Mouse (Mus musculus) bone marrow, adult 2 months (tissue): ENCODE results near the gene Lpar1.

ENCODE experiments used
- CTCF ChIP-seq: fragments of 200-500 bp; IDR thresholded peaks from 2 replicates; pipeline ENCODE4 v1.5.1; 2011; ENCODE audit warnings: low read length, control low read depth; ENCODE audit not compliant: control insufficient read depth, insufficient read depth
- POLR2A ChIP-seq: fragments of 200-500 bp; IDR thresholded peaks from 2 replicates; pipeline ENCODE4 v1.6.1; 2011; ENCODE audit warnings: low read depth, mild to moderate bottlenecking, control low read depth, low read length, borderline replicate concordance; ENCODE audit not compliant: control insufficient read depth

- no peak for TF ChIP-seq POLR2A
- TF ChIP-seq CTCF = no peak
Observed at GRCm38 (mm10) chr4:58534141-58534571, 19.5 kb downstream of the Lpar1 start.
